Mouse (Mus musculus) neural tube, embryonic 11.5 days (tissue): ENCODE data around the gene Dpp3. TPM values are rescaled to one million over a fixed set of nuclear protein-coding genes. Genes with fewer than 3 reads are reported as not detected.

Experiments
- ATAC-seq: fragments of 200-750 bp; cut with Nextera tagmentation; 2 replicates; pipeline ENCODE4 v1.8.0; 2017; ENCODE audit warnings: moderate number of reproducible peaks, mild to moderate bottlenecking, moderate TSS enrichment, moderate library complexity; ENCODE audit not compliant: insufficient read depth, low FRiP score, low TSS enrichment
- DNase-seq: peaks from one replicate; pipeline ENCODE4 v3.0.0-alpha.2; 2015; ENCODE audit warnings: low spot score
- H3K27ac ChIP-seq: fragments of 300-500 bp; sonication (generic); 2 replicates; pipeline ENCODE4 v1.5.1; 2014; ENCODE audit warnings: low read depth, mild to moderate bottlenecking, low read length
- H3K27me3 ChIP-seq: fragments of 300-500 bp; sonication (generic); 2 replicates; pipeline ENCODE4 v1.6.1; 2014; ENCODE audit warnings: mild to moderate bottlenecking, low read length, mixed read lengths; ENCODE audit not compliant: control insufficient read depth, insufficient read depth
- H3K36me3 ChIP-seq: fragments of 300-500 bp; sonication (generic); 2 replicates; pipeline ENCODE4 v1.6.1; 2014; ENCODE audit warnings: mild to moderate bottlenecking, low read length, moderate library complexity, mixed read lengths; ENCODE audit not compliant: control insufficient read depth, insufficient read depth
- H3K4me1 ChIP-seq: fragments of 300-500 bp; sonication (generic); 2 replicates; pipeline ENCODE4 v1.6.1; 2014; ENCODE audit warnings: low read length, mixed read lengths; ENCODE audit not compliant: control insufficient read depth, insufficient read depth
- H3K4me2 ChIP-seq: fragments of 300-500 bp; sonication (generic); 2 replicates; pipeline ENCODE4 v1.6.1; 2014; ENCODE audit warnings: low read depth, mild to moderate bottlenecking, moderate library complexity
- H3K4me3 ChIP-seq: fragments of 300-500 bp; sonication (generic); 2 replicates; pipeline ENCODE4 v1.5.1; 2014; ENCODE audit warnings: low read depth, low read length
- H3K9ac ChIP-seq: fragments of 300-500 bp; sonication (generic); 2 replicates; pipeline ENCODE4 v1.6.1; 2014; ENCODE audit warnings: mild to moderate bottlenecking, low read length
- H3K9me3 ChIP-seq: fragments of 300-500 bp; sonication (generic); 2 replicates; pipeline ENCODE4 v1.6.1; 2016; ENCODE audit warnings: low read length; ENCODE audit not compliant: control insufficient read depth
- WGBS: fragments of 180-500 bp; shearing (Covaris S2); extraction: QIAGEN DNeasy Blood & Tissue Kit; methylation state at CpG from one replicate; pipeline ENCODE4 v1.1.7; 2014; 5-methylcytosine and 5-hydroxymethylcytosine counted together
- polyA plus RNA-seq: library from polyadenylated mRNA; unstranded; fragments of >200 nt; fragmentation: Nextera tagmentation; extraction: Ambion mirVana; gene quantifications from 2 replicates; pipeline ENCODE4 v1.2.1, GENCODE M21; 2014

Gene Dpp3
- polyA plus RNA-seq, 1 experiment from 2014 or later = 171 TPM

DNA sequence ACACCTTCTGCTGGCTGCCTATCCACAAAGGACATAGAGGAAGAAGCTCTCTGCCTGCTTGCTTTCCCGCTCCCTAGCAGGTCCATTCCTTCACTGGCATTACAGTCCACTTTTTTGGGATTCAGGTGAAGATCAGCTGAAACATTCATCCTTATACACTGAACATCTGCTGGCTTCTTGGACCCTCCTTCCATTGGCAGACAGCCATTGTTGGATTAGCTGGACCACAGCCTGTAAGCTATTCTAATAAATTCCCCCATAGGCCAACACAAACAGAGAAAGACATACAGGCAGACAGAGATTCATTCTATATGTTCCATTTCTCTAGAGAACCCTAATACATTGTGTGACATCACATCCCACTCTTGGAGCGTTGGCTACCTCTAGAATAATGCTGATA is 8.8 kb upstream of the Dpp3 start:
- no peak for DNase-seq
- no peaks in the 10 kb centered on the region for H3K4me1 ChIP-seq
- H3K4me2 ChIP-seq = no peak overlapping the region
- WGBS = 92% methylated on average over 2 of the region's 2 CpGs
- no peak overlapping the region for H3K4me3 ChIP-seq
- no peak for ATAC-seq
- no peaks in the 10 kb centered on the region for H3K36me3 ChIP-seq
- H3K9me3 ChIP-seq = no peaks in the 10 kb centered on the region
- no peak overlapping the region for H3K9ac ChIP-seq
- no peaks in the 10 kb centered on the region for H3K27me3 ChIP-seq
- H3K27ac ChIP-seq = no peak overlapping the region

DNA sequence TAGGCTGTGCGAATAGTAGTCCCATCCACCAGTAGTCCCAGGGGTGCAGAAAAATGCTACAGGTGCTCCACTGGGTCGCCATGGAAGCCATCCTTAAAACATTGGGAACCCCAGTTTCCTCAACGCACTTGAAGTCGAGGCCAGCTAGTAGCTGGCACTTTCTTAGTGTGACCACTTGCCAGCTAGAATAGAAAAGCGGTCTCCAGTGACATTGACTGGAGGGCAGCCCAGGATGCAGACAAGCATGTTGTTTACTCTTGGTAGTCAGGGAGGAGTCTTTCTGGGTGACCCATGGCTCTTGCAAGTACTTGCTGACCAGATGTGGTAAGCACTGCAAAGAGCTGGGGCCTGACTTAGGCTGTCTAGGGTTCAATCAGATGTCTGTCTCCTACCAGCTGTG is 694 bp upstream of the Dpp3 start:
- ATAC-seq = peak; percentile 21
- H3K27me3 ChIP-seq = no peaks in the 10 kb centered on the region

DNA sequence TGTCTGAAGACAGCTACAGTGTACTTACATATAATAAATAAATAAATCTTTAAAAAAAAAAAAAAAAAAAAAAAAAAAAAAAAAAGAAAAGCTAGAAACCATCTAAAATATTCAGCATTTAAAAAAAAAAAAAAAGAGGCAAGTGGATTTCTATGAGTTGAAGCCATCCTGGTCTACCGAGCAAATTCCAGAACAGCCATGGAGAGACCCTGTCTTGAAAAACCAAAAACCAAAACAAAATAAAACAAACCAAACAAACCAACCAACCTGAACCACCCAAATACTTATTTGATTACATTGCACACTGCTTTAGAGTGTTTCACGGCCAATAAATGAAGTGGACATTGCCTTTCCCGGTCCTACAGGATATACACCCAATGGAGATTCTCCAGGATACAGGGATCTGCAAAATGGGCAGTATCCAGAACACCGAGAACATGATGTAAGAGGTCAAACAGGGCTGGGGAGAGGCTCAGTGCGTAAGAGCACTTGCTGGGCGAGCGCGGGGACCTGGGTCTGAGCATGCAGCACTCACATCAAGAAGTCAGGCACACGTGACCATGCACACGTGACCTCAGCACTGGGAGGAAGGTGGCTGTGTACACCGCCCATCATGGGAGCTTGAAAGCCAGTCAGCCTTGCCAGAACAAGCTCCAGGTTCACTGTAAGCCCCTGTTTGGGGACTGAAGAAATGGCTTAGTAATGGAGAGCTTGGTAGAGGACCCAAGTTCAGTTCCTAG is 2.8 kb downstream of the Dpp3 start:
- DNase-seq (no peak), ATAC-seq (no peak)
- Histone ChIP-seq H3K9ac (no peak overlapping the region), H3K4me2 (no peak overlapping the region), H3K27ac (no peak overlapping the region), H3K4me1 (peaks cover 10% of the 10 kb centered on the region), H3K9me3 (no peaks in the 10 kb centered on the region), H3K27me3 (no peaks in the 10 kb centered on the region), H3K4me3 (no peak overlapping the region), H3K36me3 (peaks cover 21% of the 10 kb centered on the region)
- 94% methylated on average over 11 of the region's 11 CpGs for WGBS

More for the DNA sequence above, 694 bp upstream of the Dpp3 start:
- 64% methylated on average over 5 of the region's 5 CpGs for WGBS
- no peak for DNase-seq
- Histone ChIP-seq H3K27ac (peak overlapping the region; percentile 58; the same call in 1 of the 2 replicates), H3K4me2 (peak overlapping the region; percentile 47), H3K36me3 (no peaks in the 10 kb centered on the region), H3K9ac (peak overlapping the region; percentile 57), H3K9me3 (no peaks in the 10 kb centered on the region), H3K4me1 (peaks cover 10% of the 10 kb centered on the region), H3K4me3 (peak overlapping the region; percentile 50)

DNA sequence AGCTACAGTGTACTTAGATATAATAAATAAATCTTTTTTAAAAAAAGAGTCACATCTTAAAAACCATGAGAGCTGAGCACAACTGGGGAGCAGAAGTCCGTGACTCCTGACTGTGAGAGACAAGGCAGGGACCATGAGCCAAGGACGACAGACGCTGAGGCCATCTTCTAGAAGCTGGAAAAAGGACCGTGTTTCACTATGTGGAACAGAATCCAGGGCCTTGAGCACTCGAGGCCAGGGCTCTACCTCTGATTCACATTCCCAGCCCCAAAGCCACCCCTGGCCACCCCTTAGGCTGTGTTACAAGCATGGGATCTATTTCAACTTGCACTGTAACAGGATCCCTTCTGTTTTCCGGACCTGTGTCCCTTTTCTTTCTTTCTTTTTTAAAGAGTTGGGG is 8.4 kb downstream of the Dpp3 start:
- H3K4me2 ChIP-seq = no peak overlapping the region
- no peaks in the 10 kb centered on the region for H3K27me3 ChIP-seq
- H3K36me3 ChIP-seq = peaks cover 45% of the 10 kb centered on the region
- DNase-seq = no peak
- H3K9ac ChIP-seq = no peak overlapping the region
- no peak overlapping the region for H3K27ac ChIP-seq
- no peaks in the 10 kb centered on the region for H3K4me1 ChIP-seq
- no peaks in the 10 kb centered on the region for H3K9me3 ChIP-seq
- no peak overlapping the region for H3K4me3 ChIP-seq
- no peak for ATAC-seq
- WGBS = 88% methylated on average over 6 of the region's 6 CpGs

- H3K4me3 ChIP-seq = no peak overlapping the region
- no peak overlapping the region for H3K4me2 ChIP-seq
- H3K36me3 ChIP-seq = peaks cover 42% of the 10 kb centered on the region
- no peak overlapping the region for H3K9ac ChIP-seq
- H3K9me3 ChIP-seq = no peaks in the 10 kb centered on the region
- ATAC-seq (no peak), DNase-seq (no peak)
- WGBS = 91% methylated on average over 10 of the region's 10 CpGs
- no peaks in the 10 kb centered on the region for H3K27me3 ChIP-seq
- no peaks in the 10 kb centered on the region for H3K4me1 ChIP-seq
- H3K27ac ChIP-seq = no peak overlapping the region
Measured at GRCm38 (mm10) chr19:4916827-4917226, 11.3 kb downstream of the Dpp3 start.

- Histone ChIP-seq H3K36me3 (peaks cover 40% of the 10 kb centered on the region), H3K4me3 (no peak overlapping the region), H3K9me3 (no peaks in the 10 kb centered on the region), H3K4me2 (no peak overlapping the region), H3K4me1 (no peaks in the 10 kb centered on the region), H3K27ac (no peak overlapping the region), H3K27me3 (no peaks in the 10 kb centered on the region), H3K9ac (no peak overlapping the region)
- ATAC-seq (no peak), DNase-seq (no peak)
- 89% methylated on average over 15 of the region's 15 CpGs for WGBS
Measured at GRCm38 (mm10) chr19:4915924-4916603, 12.0 kb downstream of the Dpp3 start.

GRCm38 (mm10) chr19:4909376-4909775 is 18.7 kb downstream of the Dpp3 start:
- no peaks in the 10 kb centered on the region for H3K27me3 ChIP-seq
- ATAC-seq = no peak
- peaks cover 12% of the 10 kb centered on the region for H3K36me3 ChIP-seq
- peaks cover 5% of the 10 kb centered on the region; the same call in 1 of the 2 replicates for H3K4me1 ChIP-seq
- no peaks in the 10 kb centered on the region for H3K9me3 ChIP-seq
- no peak overlapping the region for H3K4me3 ChIP-seq
- no peak overlapping the region for H3K27ac ChIP-seq
- H3K4me2 ChIP-seq = no peak overlapping the region
- 93% methylated on average over 7 of the region's 7 CpGs for WGBS
- DNase-seq = no peak
- H3K9ac ChIP-seq = no peak overlapping the region

- H3K9ac ChIP-seq = no peak overlapping the region
- no peak overlapping the region for H3K27ac ChIP-seq
- H3K36me3 ChIP-seq = peaks cover 6% of the 10 kb centered on the region
- no peak overlapping the region for H3K4me3 ChIP-seq
- no peaks in the 10 kb centered on the region for H3K27me3 ChIP-seq
- peak; percentile 37 for DNase-seq
- no peak overlapping the region for H3K4me2 ChIP-seq
- no peak for ATAC-seq
- 91% methylated on average over 4 of the region's 4 CpGs for WGBS
- H3K4me1 ChIP-seq = peaks cover 5% of the 10 kb centered on the region; the same call in 1 of the 2 replicates
- H3K9me3 ChIP-seq = no peaks in the 10 kb centered on the region
Measured at GRCm38 (mm10) chr19:4908107-4908506, 20.0 kb downstream of the Dpp3 start.
